Mouse (Mus musculus): Measurements from ENCODE around the gene Ddah1. TPM values are rescaled to one million over a fixed set of nuclear protein-coding genes. Genes with fewer than 3 reads are reported as not detected.

Ddah1 gene
- total RNA-seq, 1 experiment, result 15.5 TPM

- Histone ChIP-seq H3K27ac (ENCODE audit: insufficient read depth, low read depth, low read length, poor library complexity, severe bottlenecking) (no peak overlapping the region), H3K4me1 (ENCODE audit: control insufficient read depth in 2 of 2, insufficient read depth in 2 of 2, low read length in 2 of 2, poor library complexity in 1 of 2) (peaks cover 0 to 7% of the 10 kb centered on the region in 2 experiments; a peak in 2 of 4 replicates), H3K9ac (ENCODE audit: insufficient read depth, low read depth, low read length, poor library complexity, severe bottlenecking) (no peak overlapping the region), H3K9me3 (ENCODE audit: control insufficient read depth, insufficient read depth, low read depth, low read length) (no peaks in the 10 kb centered on the region), H3K4me3 (ENCODE audit: insufficient read depth in 1 of 2, low read depth in 1 of 2, low read length in 2 of 2, poor library complexity in 1 of 2, severe bottlenecking in 1 of 2) (no peak overlapping the region), H3K36me3 (ENCODE audit: control insufficient read depth, insufficient read depth, low read length, poor library complexity, severe bottlenecking) (no peaks in the 10 kb centered on the region)
- in situ Hi-C loops (cut with MboI; ENCODE audit: low sequenced_read_pairs in 2 of 2, unreplicated experiment in 2 of 2), result no loop called here
- no peak for TF ChIP-seq CHD2 (IDR thresholded peaks at IDR 0.05; ENCODE audit: low read depth, low read length)
- no peak for TF ChIP-seq HCFC1 (IDR thresholded peaks at IDR 0.05; ENCODE audit: borderline replicate concordance, insufficient read depth, low read length)
- no peak for TF ChIP-seq ZNF384 (IDR thresholded peaks at IDR 0.05; ENCODE audit: low read depth, low read length)
- TF ChIP-seq ZC3H11A (IDR thresholded peaks at IDR 0.05; ENCODE audit: borderline replicate concordance, low read depth, low read length), result no peak
- TF ChIP-seq MAFK (IDR thresholded peaks at IDR 0.05; ENCODE audit: insufficient read depth, low read depth, low read length), result no peak
- no peak for DNase-seq (ENCODE audit: low read depth, low spot score)
Measured at GRCm38 (mm10) chr3:145728336-145728735, 30.1 kb upstream of the Ddah1 start.

DNA sequence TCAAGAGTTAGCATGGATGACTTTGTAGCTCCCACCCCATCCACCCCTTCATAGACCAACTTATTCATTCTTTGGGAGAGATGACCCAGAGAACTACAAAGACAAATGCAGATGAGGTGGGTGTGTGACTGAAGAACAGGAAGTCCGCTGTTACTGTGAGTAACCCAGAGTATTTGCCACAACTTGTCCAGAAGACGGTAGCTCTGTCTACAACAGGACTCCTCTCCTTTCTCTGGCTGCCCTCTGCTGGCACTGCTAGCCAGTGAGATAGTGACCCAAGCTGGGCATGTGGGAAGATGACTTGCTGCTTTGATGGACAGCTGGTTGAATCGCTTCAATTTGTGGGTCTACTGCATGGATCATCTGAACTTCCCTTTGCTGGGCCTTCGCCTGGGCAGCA lies 28.9 kb upstream of the Ddah1 start:
- Histone ChIP-seq H3K9me3 (ENCODE audit: control insufficient read depth, insufficient read depth, low read depth, low read length) (no peaks in the 10 kb centered on the region), H3K4me3 (ENCODE audit: insufficient read depth in 1 of 2, low read depth in 1 of 2, low read length in 2 of 2, poor library complexity in 1 of 2, severe bottlenecking in 1 of 2) (no peak overlapping the region), H3K36me3 (ENCODE audit: control insufficient read depth, insufficient read depth, low read length, poor library complexity, severe bottlenecking) (no peaks in the 10 kb centered on the region), H3K9ac (ENCODE audit: insufficient read depth, low read depth, low read length, poor library complexity, severe bottlenecking) (no peak overlapping the region), H3K27ac (ENCODE audit: insufficient read depth, low read depth, low read length, poor library complexity, severe bottlenecking) (no peak overlapping the region), H3K4me1 (ENCODE audit: control insufficient read depth in 2 of 2, insufficient read depth in 2 of 2, low read length in 2 of 2, poor library complexity in 1 of 2) (peaks cover 0 to 7% of the 10 kb centered on the region in 2 experiments; a peak in 2 of 4 replicates)
- no peak for DNase-seq (ENCODE audit: low read depth, low spot score)
- in situ Hi-C loops (cut with MboI; ENCODE audit: low sequenced_read_pairs in 2 of 2, unreplicated experiment in 2 of 2), result no loop called here
- no peak for TF ChIP-seq ZNF384 (IDR thresholded peaks at IDR 0.05; ENCODE audit: low read depth, low read length)

GRCm38 (mm10) chr3:145730092-145730491 lies 28.4 kb upstream of the Ddah1 start:
- no peak for DNase-seq (ENCODE audit: low read depth, low spot score)
- TF ChIP-seq ZC3H11A (IDR thresholded peaks at IDR 0.05; ENCODE audit: borderline replicate concordance, low read depth, low read length), result no peak
- no peak for TF ChIP-seq ZNF384 (IDR thresholded peaks at IDR 0.05; ENCODE audit: low read depth, low read length)
- no peak for TF ChIP-seq CHD2 (IDR thresholded peaks at IDR 0.05; ENCODE audit: low read depth, low read length)
- no peak for TF ChIP-seq MAFK (IDR thresholded peaks at IDR 0.05; ENCODE audit: insufficient read depth, low read depth, low read length)
- TF ChIP-seq HCFC1 (IDR thresholded peaks at IDR 0.05; ENCODE audit: borderline replicate concordance, insufficient read depth, low read length), result no peak
- H3K36me3 ChIP-seq (ENCODE audit: control insufficient read depth, insufficient read depth, low read length, poor library complexity, severe bottlenecking), result no peaks in the 10 kb centered on the region
- peaks cover 0 to 7% of the 10 kb centered on the region in 2 experiments; a peak in 2 of 4 replicates for H3K4me1 ChIP-seq (ENCODE audit: control insufficient read depth in 2 of 2, insufficient read depth in 2 of 2, low read length in 2 of 2, poor library complexity in 1 of 2)
- no peak overlapping the region for H3K4me3 ChIP-seq (ENCODE audit: insufficient read depth in 1 of 2, low read depth in 1 of 2, low read length in 2 of 2, poor library complexity in 1 of 2, severe bottlenecking in 1 of 2)
- in situ Hi-C loops (cut with MboI; ENCODE audit: low sequenced_read_pairs in 2 of 2, unreplicated experiment in 2 of 2), result no loop called here
- no peak overlapping the region for H3K27ac ChIP-seq (ENCODE audit: insufficient read depth, low read depth, low read length, poor library complexity, severe bottlenecking)
- no peak overlapping the region for H3K9ac ChIP-seq (ENCODE audit: insufficient read depth, low read depth, low read length, poor library complexity, severe bottlenecking)
- no peaks in the 10 kb centered on the region for H3K9me3 ChIP-seq (ENCODE audit: control insufficient read depth, insufficient read depth, low read depth, low read length)

DNA sequence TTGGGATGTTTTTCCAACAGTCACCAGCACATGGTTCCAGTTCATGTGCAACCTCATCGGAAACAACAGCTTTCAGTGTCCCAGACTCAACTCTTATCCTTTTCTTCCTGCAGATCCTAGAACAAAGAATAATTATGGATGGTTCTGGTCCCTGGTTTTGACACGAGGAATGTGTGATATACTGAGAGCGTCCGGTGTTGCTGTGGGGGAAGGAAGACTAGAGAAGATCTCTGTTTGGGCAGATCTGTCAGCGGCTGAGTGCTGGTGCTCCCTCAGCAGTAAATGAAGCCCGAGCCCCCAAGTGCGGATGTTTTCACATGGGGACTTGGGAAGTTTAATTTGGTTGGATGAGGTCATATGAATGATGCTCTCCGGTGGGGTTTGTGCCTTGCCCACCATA lies 23.6 kb upstream of the Ddah1 start:
- DNase-seq (ENCODE audit: low read depth, low spot score), result no peak
- H3K4me1 ChIP-seq (ENCODE audit: control insufficient read depth in 2 of 2, insufficient read depth in 2 of 2, low read length in 2 of 2, poor library complexity in 1 of 2), result 0 out of 4 replicates have a peak, but pooled peaks cover 0 to 3% of the 10 kb centered on the region in 2 experiments
- H3K9me3 ChIP-seq (ENCODE audit: control insufficient read depth, insufficient read depth, low read depth, low read length), result no peaks in the 10 kb centered on the region
- in situ Hi-C loops (cut with MboI; ENCODE audit: low sequenced_read_pairs in 2 of 2, unreplicated experiment in 2 of 2), result no loop called here
- H3K4me3 ChIP-seq (ENCODE audit: insufficient read depth in 1 of 2, low read depth in 1 of 2, low read length in 2 of 2, poor library complexity in 1 of 2, severe bottlenecking in 1 of 2), result no peak overlapping the region
- TF ChIP-seq MAFK (IDR thresholded peaks at IDR 0.05; ENCODE audit: insufficient read depth, low read depth, low read length) (no peak), ZC3H11A (IDR thresholded peaks at IDR 0.05; ENCODE audit: borderline replicate concordance, low read depth, low read length) (no peak), CHD2 (IDR thresholded peaks at IDR 0.05; ENCODE audit: low read depth, low read length) (no peak), HCFC1 (IDR thresholded peaks at IDR 0.05; ENCODE audit: borderline replicate concordance, insufficient read depth, low read length) (no peak), ZNF384 (IDR thresholded peaks at IDR 0.05; ENCODE audit: low read depth, low read length) (no peak)
- H3K9ac ChIP-seq (ENCODE audit: insufficient read depth, low read depth, low read length, poor library complexity, severe bottlenecking), result no peak overlapping the region
- no peak overlapping the region for H3K27ac ChIP-seq (ENCODE audit: insufficient read depth, low read depth, low read length, poor library complexity, severe bottlenecking)
- no peaks in the 10 kb centered on the region for H3K36me3 ChIP-seq (ENCODE audit: control insufficient read depth, insufficient read depth, low read length, poor library complexity, severe bottlenecking)

GRCm38 (mm10) chr3:145736562-145736961 lies 21.9 kb upstream of the Ddah1 start:
- Histone ChIP-seq H3K27ac (ENCODE audit: insufficient read depth, low read depth, low read length, poor library complexity, severe bottlenecking) (no peak overlapping the region), H3K36me3 (ENCODE audit: control insufficient read depth, insufficient read depth, low read length, poor library complexity, severe bottlenecking) (no peaks in the 10 kb centered on the region), H3K4me3 (ENCODE audit: insufficient read depth in 1 of 2, low read depth in 1 of 2, low read length in 2 of 2, poor library complexity in 1 of 2, severe bottlenecking in 1 of 2) (no peak overlapping the region), H3K4me1 (ENCODE audit: control insufficient read depth in 2 of 2, insufficient read depth in 2 of 2, low read length in 2 of 2, poor library complexity in 1 of 2) (no peaks in the 10 kb centered on the region), H3K9ac (ENCODE audit: insufficient read depth, low read depth, low read length, poor library complexity, severe bottlenecking) (no peak overlapping the region), H3K9me3 (ENCODE audit: control insufficient read depth, insufficient read depth, low read depth, low read length) (no peaks in the 10 kb centered on the region)
- DNase-seq (ENCODE audit: low read depth, low spot score), result no peak
- TF ChIP-seq ZC3H11A (IDR thresholded peaks at IDR 0.05; ENCODE audit: borderline replicate concordance, low read depth, low read length) (no peak), ZNF384 (IDR thresholded peaks at IDR 0.05; ENCODE audit: low read depth, low read length) (no peak), HCFC1 (IDR thresholded peaks at IDR 0.05; ENCODE audit: borderline replicate concordance, insufficient read depth, low read length) (no peak), CHD2 (IDR thresholded peaks at IDR 0.05; ENCODE audit: low read depth, low read length) (no peak)
- in situ Hi-C loops (cut with MboI; ENCODE audit: low sequenced_read_pairs in 2 of 2, unreplicated experiment in 2 of 2), result no loop called here

Data from ES-E14 (cell line).